Mouse (Mus musculus) testis, adult 2 months (tissue): ENCODE measurements around the gene Mpeg1.

Experiments
- CTCF ChIP-seq: fragments of 200-500 bp; IDR thresholded peaks from 2 replicates; pipeline ENCODE4 v1.5.1; 2012; ENCODE audit warnings: low read depth, mild to moderate bottlenecking, inconsistent platforms, low read length, moderate library complexity; ENCODE audit not compliant: control insufficient read depth, insufficient read depth, insufficient replicate concordance
- POLR2A ChIP-seq: fragments of 200-500 bp; IDR thresholded peaks from 2 replicates; pipeline ENCODE4 v1.6.1; 2012; ENCODE audit warnings: low read depth, mild to moderate bottlenecking, inconsistent platforms, low read length, moderate library complexity; ENCODE audit not compliant: control insufficient read depth

- no peak for TF ChIP-seq CTCF
- TF ChIP-seq POLR2A: no peak
These were observed 3.5 kb downstream of the Mpeg1 start for GRCm38 (mm10) chr19:12464127-12464526.
